Mouse (Mus musculus) kidney, adult 2 months (tissue): ENCODE measurements at regions not wholly inside any gene's neighbourhood (a gene's known extent, or its start where the extent isn't known, plus 50 kb on each side); places are given as distances from the start of the nearest gene placed in this dataset.

Experiments used
- CTCF ChIP-seq: fragments of 200-500 bp; conservative IDR thresholded peaks from 2 replicates; pipeline ENCODE4 v1.5.1; 2011; ENCODE audit warnings: low read depth, mild to moderate bottlenecking, control low read depth, low read length, moderate library complexity, mixed read lengths; ENCODE audit not compliant: insufficient read depth, insufficient read length
- POLR2A ChIP-seq: fragments of 200-500 bp; IDR thresholded peaks from one replicate; pipeline ENCODE4 v1.6.1; 2011; ENCODE audit warnings: low read depth, low read length, control low read depth

DNA sequence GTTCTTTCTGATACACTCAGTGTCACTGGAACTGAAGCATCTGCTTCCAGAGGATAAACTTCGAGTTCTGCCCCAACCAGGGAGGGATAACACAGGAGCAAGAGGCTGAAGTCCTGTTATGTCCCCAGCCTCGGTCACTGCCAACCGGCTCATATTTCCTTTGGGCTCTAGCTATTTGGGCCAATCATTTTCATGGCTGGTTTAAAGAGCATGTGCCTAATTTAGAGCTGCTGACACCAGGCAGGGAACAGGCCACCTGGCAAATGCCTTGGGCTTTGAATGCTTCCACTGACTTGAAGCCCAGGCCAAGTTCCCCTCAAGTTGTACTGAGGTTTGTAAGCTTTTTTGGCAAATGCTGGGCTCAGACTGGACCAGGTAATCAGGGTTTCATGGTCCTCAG lies 286.1 kb downstream of the Satb1 start:
- TF ChIP-seq POLR2A (no peak), CTCF (no peak)
